13 mouse cellular contexts compared by ENCODE assay signal in the genomic region with DNA sequence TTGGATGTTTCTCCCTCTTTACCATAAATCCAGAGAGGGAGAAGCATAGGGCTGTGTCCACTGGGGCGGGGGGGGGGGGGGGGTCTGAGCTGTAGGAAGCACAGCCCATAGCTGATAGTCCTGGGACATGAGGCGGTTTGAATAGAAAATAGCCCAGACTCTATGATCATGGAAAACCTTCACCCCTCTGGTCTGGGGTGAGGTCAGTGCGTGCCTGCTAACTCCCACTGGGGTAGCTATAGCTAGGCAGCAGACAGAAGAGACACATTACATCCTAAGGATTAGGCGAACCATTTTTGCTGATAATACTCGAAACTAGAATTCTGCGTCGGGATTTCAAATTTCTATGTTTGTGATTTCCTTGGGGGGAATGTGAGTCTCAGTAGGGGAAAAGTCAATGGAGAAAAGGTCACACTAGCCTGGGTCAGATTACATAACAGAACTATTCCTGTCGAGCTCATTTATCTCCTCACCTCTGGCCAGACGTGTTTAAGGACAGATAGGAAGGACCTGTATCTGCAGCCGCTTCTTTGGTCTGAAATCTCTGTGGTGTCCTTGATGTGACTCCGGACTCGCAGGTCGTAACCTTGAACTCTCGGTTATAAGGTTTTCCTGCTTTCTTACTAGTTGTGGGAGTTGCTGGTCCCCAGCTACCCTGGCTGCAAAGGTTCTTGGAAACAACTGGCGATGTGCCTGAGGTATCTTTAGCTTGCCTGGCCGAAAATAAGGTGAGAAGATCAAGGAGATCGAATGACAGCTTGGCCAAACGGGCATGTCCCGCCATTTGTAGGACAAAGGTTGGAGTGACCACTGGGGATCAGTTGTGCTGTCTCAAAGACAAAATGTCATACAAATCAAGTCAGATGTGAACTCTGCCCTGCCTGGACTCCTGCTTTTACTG. TPM values are rescaled to one million over a fixed set of nuclear protein-coding genes. Genes with fewer than 3 reads are reported as not detected.
A peak's percentile ranks its signal among the peaks of the same experiment; 100 is the strongest.
DNase-seq lines count a peak whose midpoint lies in the region; ATAC-seq and TF ChIP-seq lines count a peak whose summit lies in the region.
"Had no signal": no experiment of that assay in that cellular context is flagged by ENCODE, and none has a peak within 500 bp of the region (broad histone marks: within the 10 kb centered on the region; RNA-seq: fewer than 3 reads in every experiment).

No protein-coding gene starts in this region.

- H3K79me2 ChIP-seq in MEL (ENCODE audit: control insufficient read depth, insufficient read depth, low read length, poor library complexity) = peaks cover 3% of the 10 kb centered on the region; the same call in 1 of the 2 replicates
- H3K79me2 ChIP-seq in heart, adult 2 months (replicated peaks; ENCODE audit: control insufficient read depth, insufficient read depth, low read length) = no peaks in the 10 kb centered on the region

- H3K27me3 ChIP-seq in kidney, adult 2 months (replicated peaks; ENCODE audit: control insufficient read depth, insufficient read depth, low read length) = no peaks in the 10 kb centered on the region
- H3K27me3 ChIP-seq in kidney, embryonic 14.5 days (ENCODE audit: control insufficient read depth, insufficient read depth, low read length) = no peaks in the 10 kb centered on the region
- no peaks in the 10 kb centered on the region for H3K27me3 ChIP-seq in MEL (ENCODE audit: control insufficient read depth in 1 of 2, insufficient read depth in 2 of 2, low read length in 2 of 2)
- H3K27me3 ChIP-seq in heart, adult 2 months (ENCODE audit: control insufficient read depth, insufficient read depth, low read length) = no peaks in the 10 kb centered on the region
- no peaks in the 10 kb centered on the region for H3K27me3 ChIP-seq in intestine, embryonic 16.5 days (replicated peaks; ENCODE audit: control insufficient read depth, insufficient read depth, low read length)
- H3K27me3 ChIP-seq in hindbrain, embryonic 13.5 days = no peaks in the 10 kb centered on the region
- H3K27me3 ChIP-seq: CH12.LX had no signal

- H3K4me2 ChIP-seq in kidney, embryonic 14.5 days (replicated peaks; ENCODE audit: low read depth, low read length) = no peak overlapping the region
- no peak overlapping the region for H3K4me2 ChIP-seq in intestine, embryonic 16.5 days (ENCODE audit: low read depth, low read length)
- H3K4me2 ChIP-seq in hindbrain, embryonic 13.5 days = no peak overlapping the region

- H3K9ac ChIP-seq in kidney, embryonic 14.5 days (ENCODE audit: low read depth, low read length) = no peak overlapping the region
- no peak overlapping the region for H3K9ac ChIP-seq in MEL (ENCODE audit: control insufficient read depth, low read depth, low read length, poor library complexity, severe bottlenecking)
- peak overlapping the region; percentile 6 for H3K9ac ChIP-seq in heart, adult 2 months (ENCODE audit: low read depth, low read length)
- no peak overlapping the region; the same call in 1 of the 2 replicates for H3K9ac ChIP-seq in intestine, embryonic 16.5 days (ENCODE audit: low read depth, low read length)
- no peak overlapping the region for H3K9ac ChIP-seq in hindbrain, embryonic 13.5 days

- intact Hi-C loops in heart, adult 2 months (cut with DNase I) = no loop called here

- peak; percentile 78 for DNase-seq in kidney, adult 2 months
- DNase-seq in MEL (ENCODE audit: low read depth, low spot score) = no peak
- DNase-seq in heart, adult 2 months = peak; percentile 53 to 70
- no peak for DNase-seq in spleen, postnatal 4 days (ENCODE audit: low spot score in 2 of 2)
- DNase-seq: thymus, postnatal 4 days had no signal

- no peak for TF ChIP-seq CTCF in kidney, adult 2 months (conservative IDR thresholded peaks at IDR 0.05; ENCODE audit: insufficient read depth, insufficient read length, low read depth, low read length)
- no peak for TF ChIP-seq CTCF in MEL (IDR thresholded peaks at IDR 0.05 in 2 of 3, conservative IDR thresholded peaks at IDR 0.05 in 1 of 3; ENCODE audit: control insufficient read depth in 1 of 3, insufficient read depth in 1 of 3, low read depth in 2 of 3, low read length in 3 of 3, poor library complexity in 1 of 3, severe bottlenecking in 1 of 3)
- no peak for TF ChIP-seq CTCF in heart, adult 2 months (IDR thresholded peaks at IDR 0.05)

- TF ChIP-seq EP300 in MEL (IDR thresholded peaks at IDR 0.05; ENCODE audit: low read depth in 1 of 2, low read length in 2 of 2) = peak in 1 of 2 experiments; percentile 17; a peak in 1 of 4 replicates
- TF ChIP-seq EP300 in heart, adult 2 months (IDR thresholded peaks at IDR 0.05; ENCODE audit: insufficient read depth, low read depth, low read length) = no peak; the same call in 1 of the 2 replicates

- H3K4me1 ChIP-seq in kidney, adult 2 months (ENCODE audit: control insufficient read depth, insufficient read depth, low read length) = peaks cover 61% of the 10 kb centered on the region
- H3K4me1 ChIP-seq in kidney, embryonic 14.5 days (ENCODE audit: control insufficient read depth, insufficient read depth, low read length) = peaks cover 14% of the 10 kb centered on the region
- peaks cover 9 to 28% of the 10 kb centered on the region in 2 experiments for H3K4me1 ChIP-seq in MEL (ENCODE audit: control insufficient read depth in 1 of 2, insufficient read depth in 2 of 2, low read length in 2 of 2)
- H3K4me1 ChIP-seq in heart, adult 2 months (ENCODE audit: control insufficient read depth, insufficient read depth, low read length) = peaks cover 57% of the 10 kb centered on the region
- H3K4me1 ChIP-seq in intestine, embryonic 16.5 days (ENCODE audit: control insufficient read depth, insufficient read depth, low read length) = peaks cover 16% of the 10 kb centered on the region
- H3K4me1 ChIP-seq in hindbrain, embryonic 13.5 days (replicated peaks) = peaks cover 18% of the 10 kb centered on the region

- WGBS in kidney, adult 2 months = 47% methylated on average over 19 of the region's 19 CpGs
- 60% methylated on average over 18 of the region's 19 CpGs for WGBS in kidney, embryonic 14.5 days
- WGBS in heart, adult 2 months = 23% methylated on average over 19 of the region's 19 CpGs
- 74% methylated on average over 19 of the region's 19 CpGs for WGBS in intestine, embryonic 16.5 days
- 82% methylated on average over 19 of the region's 19 CpGs for WGBS in hindbrain, embryonic 13.5 days

- H3K36me3 ChIP-seq in kidney, adult 2 months (ENCODE audit: control insufficient read depth, insufficient read depth, low read length) = no peaks in the 10 kb centered on the region
- H3K36me3 ChIP-seq in kidney, embryonic 14.5 days (ENCODE audit: control insufficient read depth, insufficient read depth, low read length) = no peaks in the 10 kb centered on the region
- peaks cover 0 to 17% of the 10 kb centered on the region in 2 experiments; a peak in 2 of 4 replicates for H3K36me3 ChIP-seq in MEL (ENCODE audit: control insufficient read depth in 1 of 2, insufficient read depth in 2 of 2, low read length in 2 of 2)
- no peaks in the 10 kb centered on the region; the same call in none of the 2 replicates for H3K36me3 ChIP-seq in heart, adult 2 months (ENCODE audit: control insufficient read depth, insufficient read depth, low read length)
- H3K36me3 ChIP-seq in intestine, embryonic 16.5 days (ENCODE audit: control insufficient read depth, insufficient read depth, low read length) = no peaks in the 10 kb centered on the region
- no peaks in the 10 kb centered on the region for H3K36me3 ChIP-seq in hindbrain, embryonic 13.5 days

- no peak overlapping the region for H3K4me3 ChIP-seq in kidney, adult 2 months (ENCODE audit: insufficient read depth, low read depth, low read length)
- no peak overlapping the region for H3K4me3 ChIP-seq in kidney, embryonic 14.5 days (ENCODE audit: low read length)
- no peak overlapping the region for H3K4me3 ChIP-seq in MEL (ENCODE audit: control insufficient read depth in 1 of 2, insufficient read depth in 1 of 2, low read depth in 2 of 2, low read length in 2 of 2)
- no peak overlapping the region for H3K4me3 ChIP-seq in heart, adult 2 months
- H3K4me3 ChIP-seq in intestine, embryonic 16.5 days (ENCODE audit: low read length) = no peak overlapping the region
- no peak overlapping the region for H3K4me3 ChIP-seq in hindbrain, embryonic 13.5 days
- H3K4me3 ChIP-seq: megakaryocyte, embryonic 14.5 days; myocyte had no signal

- H3K27ac ChIP-seq in kidney, adult 2 months (ENCODE audit: insufficient read depth, low read depth, low read length) = peak overlapping the region; percentile 96
- no peak overlapping the region for H3K27ac ChIP-seq in kidney, embryonic 14.5 days (ENCODE audit: low read depth, low read length)
- no peak overlapping the region for H3K27ac ChIP-seq in MEL (ENCODE audit: control insufficient read depth, low read depth, low read length)
- peak overlapping the region; percentile 100 for H3K27ac ChIP-seq in heart, adult 2 months
- peak overlapping the region; percentile 25; the same call in 1 of the 2 replicates for H3K27ac ChIP-seq in intestine, embryonic 16.5 days (ENCODE audit: low read length)
- H3K27ac ChIP-seq in hindbrain, embryonic 13.5 days = no peak overlapping the region

- TF ChIP-seq POLR2A in kidney, adult 2 months (IDR thresholded peaks at IDR 0.05; ENCODE audit: low read depth, low read length) = no peak
- no peak for TF ChIP-seq POLR2A in MEL (IDR thresholded peaks at IDR 0.05; ENCODE audit: control insufficient read depth in 1 of 2, insufficient read depth in 1 of 2, low read depth in 1 of 2, low read length in 2 of 2, poor library complexity in 1 of 2)
- TF ChIP-seq POLR2A in heart, adult 2 months (IDR thresholded peaks at IDR 0.05; ENCODE audit: insufficient read depth, low read depth, low read length) = 0 out of 2 replicates have a peak, but pooled peaks have one; percentile 19

- no peak for TF ChIP-seq RAD21 in MEL (IDR thresholded peaks at IDR 0.05; ENCODE audit: low read depth, low read length)

- no peak for ATAC-seq in kidney, embryonic 14.5 days (ENCODE audit: low FRiP score, low TSS enrichment)
- no peak for ATAC-seq in intestine, embryonic 16.5 days
- no peak for ATAC-seq in hindbrain, embryonic 13.5 days (ENCODE audit: low FRiP score)

- H3K9me3 ChIP-seq in kidney, embryonic 14.5 days (ENCODE audit: control insufficient read depth, low read length) = no peaks in the 10 kb centered on the region
- H3K9me3 ChIP-seq in MEL (replicated peaks; ENCODE audit: insufficient read depth, low read length) = no peaks in the 10 kb centered on the region
- no peaks in the 10 kb centered on the region for H3K9me3 ChIP-seq in intestine, embryonic 16.5 days (ENCODE audit: control insufficient read depth, low read length)
- H3K9me3 ChIP-seq in hindbrain, embryonic 13.5 days = no peaks in the 10 kb centered on the region
- H3K9me3 ChIP-seq: megakaryocyte, embryonic 14.5 days had no signal

RNA-seq across cellular contexts. Expression of a gene that starts 2.9 kb away (rescaled TPM):
- 0.20 TPM in 1 of 2 replicates, not detected in the other for polyA plus RNA-seq in kidney, adult 2 months (2012; rRNA removed)
- polyA plus RNA-seq in kidney, embryonic 14.5 days (2014; fragmentation: Nextera tagmentation; extraction: Ambion mirVana) = 0.72 and 1.3 TPM in 2 replicates
- not detected in 2 replicates for total RNA-seq in MEL (2012; rRNA removed)
- polyA plus RNA-seq in MEL (2012; ENCODE audit: insufficient read depth in 1 of 2, insufficient read length in 2 of 2, low read depth in 1 of 2, low replicate concordance in 2 of 2, missing spikeins in 1 of 2) = 1 to 10 TPM in 1 of 2 experiments, not detected in 1; 1.4 TPM
- total RNA-seq in heart, adult 2 months (2021) = 1 to 10 TPM; 1.8 to 2.8 TPM
- polyA plus RNA-seq in heart, adult 2 months (2012; rRNA removed) = not detected in 2 replicates
- polyA plus RNA-seq in intestine, embryonic 16.5 days (2015; fragmentation: Nextera tagmentation; extraction: Ambion mirVana) = 0.45 and 0.97 TPM in 2 replicates
- polyA plus RNA-seq in hindbrain, embryonic 13.5 days (2015; fragmentation: Nextera tagmentation; extraction: Ambion mirVana) = 1.2 and 1.6 TPM in 2 replicates
- total RNA-seq: left cerebral cortex, adult 8-10 months had no signal
- polyA plus RNA-seq: gonadal fat pad, adult 2 months had no signal

RNA-seq across cellular contexts. Expression of a gene that starts 16.1 kb away (rescaled TPM):
- polyA plus RNA-seq in kidney, adult 2 months (2012; rRNA removed) = 514 and 518 TPM in 2 replicates
- 91.1 and 148 TPM in 2 replicates for polyA plus RNA-seq in kidney, embryonic 14.5 days (2014; fragmentation: Nextera tagmentation; extraction: Ambion mirVana)
- 183 and 191 TPM in 2 replicates for total RNA-seq in MEL (2012; rRNA removed)
- polyA plus RNA-seq in MEL (2012; ENCODE audit: insufficient read depth in 1 of 2, insufficient read length in 2 of 2, low read depth in 1 of 2, low replicate concordance in 2 of 2, missing spikeins in 1 of 2) = 1,000 to 10,000 TPM in 1 of 2 experiments, 100 to 1,000 TPM in 1; 237 to 1,680 TPM
- total RNA-seq in heart, adult 2 months (2021) = 100 to 1,000 TPM; 276 to 338 TPM
- polyA plus RNA-seq in heart, adult 2 months (2012; rRNA removed) = 515 and 744 TPM in 2 replicates
- polyA plus RNA-seq in intestine, embryonic 16.5 days (2015; fragmentation: Nextera tagmentation; extraction: Ambion mirVana) = 146 and 152 TPM in 2 replicates
- 60.5 and 67.6 TPM in 2 replicates for polyA plus RNA-seq in hindbrain, embryonic 13.5 days (2015; fragmentation: Nextera tagmentation; extraction: Ambion mirVana)

RNA-seq across cellular contexts. Expression of a gene that starts 20.1 kb away (rescaled TPM):
- 14.5 and 15.3 TPM in 2 replicates for polyA plus RNA-seq in kidney, adult 2 months (2012; rRNA removed)
- 18.0 and 22.3 TPM in 2 replicates for polyA plus RNA-seq in kidney, embryonic 14.5 days (2014; fragmentation: Nextera tagmentation; extraction: Ambion mirVana)
- 26.4 and 31.1 TPM in 2 replicates for total RNA-seq in MEL (2012; rRNA removed)
- 10 to 100 TPM in 1 of 2 experiments, not detected in 1; 39.8 TPM for polyA plus RNA-seq in MEL (2012; ENCODE audit: insufficient read depth in 1 of 2, insufficient read length in 2 of 2, low read depth in 1 of 2, low replicate concordance in 2 of 2, missing spikeins in 1 of 2)
- 10 to 100 TPM; 24.3 to 35.0 TPM for total RNA-seq in heart, adult 2 months (2021)
- 20.1 and 21.9 TPM in 2 replicates for polyA plus RNA-seq in heart, adult 2 months (2012; rRNA removed)
- 23.1 and 24.4 TPM in 2 replicates for polyA plus RNA-seq in intestine, embryonic 16.5 days (2015; fragmentation: Nextera tagmentation; extraction: Ambion mirVana)
- 38.3 and 39.3 TPM in 2 replicates for polyA plus RNA-seq in hindbrain, embryonic 13.5 days (2015; fragmentation: Nextera tagmentation; extraction: Ambion mirVana)

RNA-seq across cellular contexts. Expression of a gene that starts 22.6 kb away (rescaled TPM):
- polyA plus RNA-seq in kidney, adult 2 months (2012; rRNA removed) = 0.23 and 0.38 TPM in 2 replicates
- 1.8 and 2.4 TPM in 2 replicates for polyA plus RNA-seq in kidney, embryonic 14.5 days (2014; fragmentation: Nextera tagmentation; extraction: Ambion mirVana)
- total RNA-seq in MEL (2012; rRNA removed) = 0.15 and 0.16 TPM in 2 replicates
- polyA plus RNA-seq in MEL (2012; ENCODE audit: insufficient read depth in 1 of 2, insufficient read length in 2 of 2, low read depth in 1 of 2, low replicate concordance in 2 of 2, missing spikeins in 1 of 2) = under 1 TPM in 1 of 2 experiments, not detected in 1; 0.78 TPM
- total RNA-seq in heart, adult 2 months (2021) = 1 to 10 TPM; 1.3 to 2.4 TPM
- polyA plus RNA-seq in heart, adult 2 months (2012; rRNA removed) = 2.1 and 3.1 TPM in 2 replicates
- 2.0 and 2.1 TPM in 2 replicates for polyA plus RNA-seq in intestine, embryonic 16.5 days (2015; fragmentation: Nextera tagmentation; extraction: Ambion mirVana)
- 9.7 and 10.5 TPM in 2 replicates for polyA plus RNA-seq in hindbrain, embryonic 13.5 days (2015; fragmentation: Nextera tagmentation; extraction: Ambion mirVana)

RNA-seq across cellular contexts. Expression of a gene that starts 27.1 kb away (rescaled TPM):
- polyA plus RNA-seq in kidney, adult 2 months (2012; rRNA removed) = 7.7 and 9.6 TPM in 2 replicates
- 5.8 and 7.0 TPM in 2 replicates for polyA plus RNA-seq in kidney, embryonic 14.5 days (2014; fragmentation: Nextera tagmentation; extraction: Ambion mirVana)
- 5.4 and 6.1 TPM in 2 replicates for total RNA-seq in MEL (2012; rRNA removed)
- polyA plus RNA-seq in MEL (2012; ENCODE audit: insufficient read depth in 1 of 2, insufficient read length in 2 of 2, low read depth in 1 of 2, low replicate concordance in 2 of 2, missing spikeins in 1 of 2) = 10 to 100 TPM in 1 of 2 experiments, not detected in 1; 17.0 TPM
- total RNA-seq in heart, adult 2 months (2021) = 10 to 100 TPM; 24.7 to 25.3 TPM
- polyA plus RNA-seq in heart, adult 2 months (2012; rRNA removed) = 25.2 and 39.9 TPM in 2 replicates
- polyA plus RNA-seq in intestine, embryonic 16.5 days (2015; fragmentation: Nextera tagmentation; extraction: Ambion mirVana) = 4.8 TPM in 2 replicates
- 6.8 and 7.3 TPM in 2 replicates for polyA plus RNA-seq in hindbrain, embryonic 13.5 days (2015; fragmentation: Nextera tagmentation; extraction: Ambion mirVana)

Comparison
In these comparisons a context has a peak if more than half of its experiments do, and no peak if none do; other contexts are left out.
1. H3K27ac ChIP-seq: peak in kidney, adult 2 months (single experiment), heart, adult 2 months (single experiment) and intestine, embryonic 16.5 days (single experiment); none in kidney, embryonic 14.5 days (single experiment), MEL (single experiment) and hindbrain, embryonic 13.5 days (single experiment).
2. DNase-seq: peak in kidney, adult 2 months (single experiment) and heart, adult 2 months (2 of 2); none in MEL (single experiment) and spleen, postnatal 4 days (0 of 2).